Mouse (Mus musculus): Measurements from ENCODE around the gene Wsb1. TPM values are rescaled to one million over a fixed set of nuclear protein-coding genes. Genes with fewer than 3 reads are reported as not detected.

Gene Wsb1
- total and polyA plus RNA-seq, 3 experiments, result 48.8 to 90.9 (median 57.0) TPM

DNA sequence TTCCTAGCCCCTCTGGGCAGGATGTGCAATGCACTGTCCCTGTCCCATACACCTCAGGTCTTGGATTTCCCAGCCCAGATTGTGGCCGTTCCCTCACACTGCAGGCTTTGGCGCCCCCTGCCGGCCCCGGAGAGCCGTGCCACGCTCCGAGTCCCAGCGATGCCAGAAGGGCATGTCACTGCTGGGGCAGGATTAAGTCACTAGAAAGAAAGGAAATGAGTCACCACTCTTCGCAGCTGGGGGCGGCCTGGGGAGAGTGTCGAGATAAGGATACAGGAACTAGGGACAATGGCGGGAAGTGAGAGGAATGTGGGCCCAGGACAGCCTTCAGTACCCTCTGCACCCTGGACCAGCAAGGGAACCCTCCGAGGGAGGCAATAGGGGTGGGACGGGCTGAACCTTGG is 40.5 kb downstream of the Wsb1 start:
- no peak overlapping the region for H3K4me3 ChIP-seq (ENCODE audit: control insufficient read depth in 1 of 2, insufficient read depth in 1 of 2, low read depth in 2 of 2, low read length in 2 of 2)
- H3K79me2 ChIP-seq (ENCODE audit: control insufficient read depth, insufficient read depth, low read length, poor library complexity), result no peaks in the 10 kb centered on the region

GRCm38 (mm10) chr11:79209882-79210471 is 44.5 kb downstream of the Wsb1 start:
- 0 out of 2 replicates have a peak, but pooled peaks have one; percentile 13 for TF ChIP-seq HCFC1 (IDR thresholded peaks at IDR 0.05; ENCODE audit: low read depth, low read length)
- no peak for TF ChIP-seq ZMIZ1 (IDR thresholded peaks at IDR 0.05; ENCODE audit: low read depth, low read length)
- TF ChIP-seq ZNF384 (IDR thresholded peaks at IDR 0.05; ENCODE audit: low read depth, low read length), result peak; percentile 59; the same call in 1 of the 2 replicates
- TF ChIP-seq MAX (IDR thresholded peaks at IDR 0.05; ENCODE audit: low read length), result peak; percentile 83
- no peak for TF ChIP-seq BHLHE40 (IDR thresholded peaks at IDR 0.05; ENCODE audit: borderline replicate concordance, low read depth, low read length)
- TF ChIP-seq NELFE (IDR thresholded peaks at IDR 0.05; ENCODE audit: low read depth, low read length), result 0 out of 2 replicates have a peak, but pooled peaks have one; percentile 9
- no peak for TF ChIP-seq RCOR1 (IDR thresholded peaks at IDR 0.05; ENCODE audit: low read depth, low read length)
- TF ChIP-seq MEF2A (IDR thresholded peaks at IDR 0.05; ENCODE audit: extremely low read depth, insufficient replicate concordance, low read depth, low read length, poor library complexity, severe bottlenecking), result no peak
- TF ChIP-seq NRF1 (IDR thresholded peaks at IDR 0.05; ENCODE audit: insufficient read depth, low read depth, low read length, poor library complexity, severe bottlenecking), result no peak
- no peak for TF ChIP-seq UBTF (IDR thresholded peaks at IDR 0.05; ENCODE audit: borderline replicate concordance, insufficient read depth, low read depth, low read length)
- TF ChIP-seq SMC3 (IDR thresholded peaks at IDR 0.05; ENCODE audit: low read depth, low read length), result peak; percentile 1; the same call in 1 of the 2 replicates
- no peak for TF ChIP-seq CHD2 (IDR thresholded peaks at IDR 0.05; ENCODE audit: low read length)
- 0 out of 2 replicates have a peak, but pooled peaks have one; percentile 64 for TF ChIP-seq MYC (IDR thresholded peaks at IDR 0.05; ENCODE audit: low read depth, low read length)
- TF ChIP-seq POLR2A (IDR thresholded peaks at IDR 0.05; ENCODE audit: control insufficient read depth in 1 of 2, insufficient read depth in 1 of 2, low read depth in 1 of 2, low read length in 2 of 2, poor library complexity in 1 of 2), result no peak
- TF ChIP-seq JUND (IDR thresholded peaks at IDR 0.05; ENCODE audit: low read depth, low read length), result no peak
- no peak for TF ChIP-seq TAL1 (IDR thresholded peaks at IDR 0.05; ENCODE audit: low read length)
- no peak for TF ChIP-seq USF1 (IDR thresholded peaks at IDR 0.05; ENCODE audit: low read depth, low read length)
- Histone ChIP-seq H3K9ac (ENCODE audit: control insufficient read depth, low read depth, low read length, poor library complexity, severe bottlenecking) (peak overlapping the region; percentile 37), H3K27ac (ENCODE audit: control insufficient read depth, low read depth, low read length) (no peak overlapping the region), H3K4me3 (ENCODE audit: control insufficient read depth in 1 of 2, insufficient read depth in 1 of 2, low read depth in 2 of 2, low read length in 2 of 2) (peak overlapping the region; percentile 17 to 57), H3K27me3 (ENCODE audit: control insufficient read depth in 1 of 2, insufficient read depth in 2 of 2, low read length in 2 of 2) (no peaks in the 10 kb centered on the region), H3K79me2 (ENCODE audit: control insufficient read depth, insufficient read depth, low read length, poor library complexity) (no peaks in the 10 kb centered on the region), H3K9me3 (replicated peaks; ENCODE audit: insufficient read depth, low read length) (no peaks in the 10 kb centered on the region), H3K36me3 (ENCODE audit: control insufficient read depth in 1 of 2, insufficient read depth in 2 of 2, low read length in 2 of 2) (peaks cover 0 to 20% of the 10 kb centered on the region in 2 experiments; a peak in 2 of 4 replicates), H3K4me1 (ENCODE audit: control insufficient read depth in 1 of 2, insufficient read depth in 2 of 2, low read length in 2 of 2) (peaks cover 9 to 43% of the 10 kb centered on the region in 2 experiments)
- DNase-seq (ENCODE audit: low read depth, low spot score), result peak; percentile 60

More for the DNA sequence above, 40.5 kb downstream of the Wsb1 start:
- Histone ChIP-seq H3K4me1 (ENCODE audit: control insufficient read depth in 1 of 2, insufficient read depth in 2 of 2, low read length in 2 of 2) (peaks cover 6 to 24% of the 10 kb centered on the region in 2 experiments), H3K36me3 (ENCODE audit: control insufficient read depth in 1 of 2, insufficient read depth in 2 of 2, low read length in 2 of 2) (peaks cover 0 to 12% of the 10 kb centered on the region in 2 experiments; a peak in 2 of 4 replicates), H3K9ac (ENCODE audit: control insufficient read depth, low read depth, low read length, poor library complexity, severe bottlenecking) (peak overlapping the region; percentile 25; the same call in 1 of the 2 replicates), H3K27ac (ENCODE audit: control insufficient read depth, low read depth, low read length) (no peak overlapping the region), H3K9me3 (replicated peaks; ENCODE audit: insufficient read depth, low read length) (no peaks in the 10 kb centered on the region), H3K27me3 (ENCODE audit: control insufficient read depth in 1 of 2, insufficient read depth in 2 of 2, low read length in 2 of 2) (no peaks in the 10 kb centered on the region)
- TF ChIP-seq MEF2A (IDR thresholded peaks at IDR 0.05; ENCODE audit: extremely low read depth, insufficient replicate concordance, low read depth, low read length, poor library complexity, severe bottlenecking) (no peak), TBP (IDR thresholded peaks at IDR 0.05; ENCODE audit: low read depth, low read length) (0 out of 2 replicates have a peak, but pooled peaks have one; percentile 34), MXI1 (IDR thresholded peaks at IDR 0.05; ENCODE audit: low read depth, low read length) (peak; percentile 63), HCFC1 (IDR thresholded peaks at IDR 0.05; ENCODE audit: low read depth, low read length) (0 out of 2 replicates have a peak, but pooled peaks have one; percentile 32), ETS1 (IDR thresholded peaks at IDR 0.05; ENCODE audit: low read depth, low read length) (peak; percentile 100), TCF12 (IDR thresholded peaks at IDR 0.05; ENCODE audit: low read depth, low read length) (peak; percentile 70), E2F4 (IDR thresholded peaks at IDR 0.05; ENCODE audit: borderline replicate concordance, low read depth, low read length) (peak; percentile 94), SMC3 (IDR thresholded peaks at IDR 0.05; ENCODE audit: low read depth, low read length) (peak; percentile 100), CHD1 (IDR thresholded peaks at IDR 0.05; ENCODE audit: low read depth, low read length) (no peak), TAL1 (IDR thresholded peaks at IDR 0.05; ENCODE audit: low read length) (peak; percentile 72), EP300 (IDR thresholded peaks at IDR 0.05; ENCODE audit: low read depth in 1 of 2, low read length in 2 of 2) (peak; percentile 88 to 93), GATA1 (IDR thresholded peaks at IDR 0.05; ENCODE audit: low read depth, low read length) (peak; percentile 92), ELF1 (IDR thresholded peaks at IDR 0.05; ENCODE audit: low read depth, low read length) (no peak; the same call in none of the 2 replicates), MAZ (IDR thresholded peaks at IDR 0.05; ENCODE audit: low read depth, low read length) (peak; percentile 91), MYC (IDR thresholded peaks at IDR 0.05; ENCODE audit: low read depth, low read length) (no peak; the same call in 1 of the 2 replicates), POLR2A (IDR thresholded peaks at IDR 0.05; ENCODE audit: control insufficient read depth in 1 of 2, insufficient read depth in 1 of 2, low read depth in 1 of 2, low read length in 2 of 2, poor library complexity in 1 of 2) (peak in 1 of 2 experiments; percentile 39; a peak in 1 of 4 replicates), JUND (IDR thresholded peaks at IDR 0.05; ENCODE audit: low read depth, low read length) (peak; percentile 96), GABPA (IDR thresholded peaks at IDR 0.05; ENCODE audit: low read depth, low read length) (no peak), ZC3H11A (IDR thresholded peaks at IDR 0.05; ENCODE audit: low read depth, low read length) (peak; percentile 100), SIN3A (IDR thresholded peaks at IDR 0.05; ENCODE audit: low read length) (peak; percentile 86), POLR2AphosphoS2 (IDR thresholded peaks at IDR 0.05; ENCODE audit: low read length) (no peak), MAX (IDR thresholded peaks at IDR 0.05; ENCODE audit: low read length) (peak; percentile 85), CTCF (IDR thresholded peaks at IDR 0.05 in 2 of 3, conservative IDR thresholded peaks at IDR 0.05 in 1 of 3; ENCODE audit: control insufficient read depth in 1 of 3, insufficient read depth in 1 of 3, low read depth in 2 of 3, low read length in 3 of 3, poor library complexity in 1 of 3, severe bottlenecking in 1 of 3) (peak in 2 of 3 experiments; percentile 95 to 100), RCOR1 (IDR thresholded peaks at IDR 0.05; ENCODE audit: low read depth, low read length) (peak; percentile 68; the same call in 1 of the 2 replicates)
- DNase-seq (ENCODE audit: low read depth, low spot score), result peak; percentile 96

Measured in MEL (cell line).